18 mouse cellular contexts compared by ENCODE assay signal in genomic region chr7:116328777-116329176, GRCm38 (mm10).
"Had no signal": no experiment of that assay in that cellular context is flagged by ENCODE, and none has a peak within 500 bp of the region (broad histone marks: within the 10 kb centered on the region; RNA-seq: fewer than 3 reads in every experiment).

No protein-coding gene starts in this region.

- H3K4me2 ChIP-seq: limb, embryonic 12.5 days; limb, embryonic 15.5 days; liver, embryonic 11.5 days; lung, embryonic 14.5 days; midbrain, embryonic 13.5 days; neural tube, embryonic 12.5 days; neural tube, embryonic 15.5 days had no signal

- H3K27ac ChIP-seq: limb, embryonic 12.5 days; limb, embryonic 15.5 days; liver, embryonic 14.5 days; macrophage; midbrain, embryonic 13.5 days; neural tube, embryonic 12.5 days; neural tube, embryonic 15.5 days had no signal

- H3K27me3 ChIP-seq: limb, embryonic 12.5 days; limb, embryonic 15.5 days; midbrain, embryonic 13.5 days; neural tube, embryonic 12.5 days; neural tube, embryonic 15.5 days had no signal

- H3K4me3 ChIP-seq: limb, embryonic 12.5 days; limb, embryonic 15.5 days; midbrain, embryonic 13.5 days; neural tube, embryonic 12.5 days; neural tube, embryonic 15.5 days had no signal

- DNase-seq: kidney, adult 9 months; kidney, postnatal 14 days; kidney, postnatal 4 days; left cerebral cortex, postnatal 4 days; liver, postnatal 0 days; lung, embryonic 14.5 days; right cerebral cortex, adult 18-20 months; right cerebral cortex, postnatal 14 days; right cerebral cortex, postnatal 4 days; thymus, postnatal 4 days had no signal

- H3K9me3 ChIP-seq: limb, embryonic 12.5 days; limb, embryonic 15.5 days; midbrain, embryonic 13.5 days; neural tube, embryonic 12.5 days; neural tube, embryonic 15.5 days had no signal

- H3K9ac ChIP-seq: limb, embryonic 12.5 days; limb, embryonic 15.5 days; liver, embryonic 14.5 days; liver, postnatal 0 days; lung, embryonic 14.5 days; midbrain, embryonic 13.5 days; neural tube, embryonic 12.5 days; neural tube, embryonic 15.5 days had no signal
